Comparison of ENCODE assay signal across 8 mouse cellular contexts in the genomic region with DNA sequence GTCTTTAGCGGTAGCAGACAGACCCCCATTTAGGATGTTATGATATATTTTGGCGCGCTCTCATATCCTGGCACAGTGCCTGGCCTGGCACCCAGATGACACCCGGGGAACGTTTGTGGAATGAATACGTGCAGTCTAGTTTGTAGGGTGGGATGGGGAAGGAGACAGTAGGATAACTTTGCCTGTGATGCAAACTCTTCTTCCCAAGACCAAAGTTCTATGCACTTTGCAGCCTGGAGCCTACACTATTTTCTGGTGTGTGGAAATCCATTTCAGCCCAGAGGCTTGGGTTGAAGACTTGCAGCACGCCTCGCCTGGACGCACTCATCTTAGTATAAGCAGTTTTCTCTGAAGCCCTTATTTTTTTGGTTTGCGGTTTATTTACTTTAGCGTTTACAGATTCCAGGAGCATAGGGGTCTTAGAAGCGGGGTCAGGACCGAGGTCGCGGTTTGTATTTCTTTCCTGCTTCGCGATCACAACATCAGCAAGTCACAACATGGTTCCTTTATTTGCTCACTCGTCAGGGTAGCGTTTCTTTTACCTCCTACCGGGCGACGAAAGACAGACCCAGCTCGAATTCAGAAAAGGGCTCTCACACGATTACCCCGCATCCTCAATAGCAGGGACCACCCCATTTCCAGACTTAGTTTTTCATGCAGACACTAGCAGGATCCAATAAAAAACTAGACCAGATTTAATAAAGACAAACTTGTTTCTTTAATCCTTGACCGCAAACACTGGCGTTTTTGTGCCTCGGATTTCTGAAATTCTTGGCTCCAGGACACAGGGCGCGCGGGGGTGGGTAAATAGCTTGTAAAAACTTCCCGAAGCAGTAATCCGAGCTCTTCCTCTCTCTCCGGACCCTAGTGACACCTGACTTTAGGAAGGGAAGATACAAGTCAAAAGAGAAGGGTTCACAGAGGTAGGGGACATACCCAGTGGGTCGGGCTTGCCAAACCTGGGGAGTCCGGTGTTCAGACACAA. TPM values are rescaled to one million over a fixed set of nuclear protein-coding genes. Genes with fewer than 3 reads are reported as not detected.
DNase-seq lines count a peak whose midpoint lies in the region; ATAC-seq and TF ChIP-seq lines count a peak whose summit lies in the region.

No protein-coding gene starts in this region.

- H3K4me3 ChIP-seq in layer of hippocampus, adult 2 months: peak overlapping the region; percentile 90
- peak overlapping the region; percentile 78 for H3K4me3 ChIP-seq in embryonic facial prominence, embryonic 13.5 days

- peak overlapping the region; percentile 75 for H3K9ac ChIP-seq in embryonic facial prominence, embryonic 13.5 days

- no peaks in the 10 kb centered on the region for H3K36me3 ChIP-seq in embryonic facial prominence, embryonic 13.5 days

- no peaks in the 10 kb centered on the region for H3K9me3 ChIP-seq in embryonic facial prominence, embryonic 13.5 days

- no peak for DNase-seq in layer of hippocampus, adult 2 months (ENCODE audit: low spot score in 2 of 2)
- DNase-seq in layer of hippocampus, postnatal 25 days (ENCODE audit: extremely low spot score in 1 of 2, low spot score in 1 of 2): no peak
- peak; percentile 55 for DNase-seq in NIH3T3 (ENCODE audit: low read depth)
- DNase-seq in induced T-regulatory cell, adult 2 months (ENCODE audit: low read depth): peak; percentile 60
- peak; percentile 51 for DNase-seq in mesoderm, embryonic 11.5 days (ENCODE audit: low read depth, low spot score)
- no peak for DNase-seq in ovary, postnatal 14 days (ENCODE audit: low spot score)

- no peak for TF ChIP-seq CTCF in layer of hippocampus, adult 2 months (conservative IDR thresholded peaks at IDR 0.05)

- peak overlapping the region; percentile 80 for H3K4me2 ChIP-seq in embryonic facial prominence, embryonic 13.5 days

- H3K27me3 ChIP-seq in embryonic facial prominence, embryonic 13.5 days: no peaks in the 10 kb centered on the region

- 5% methylated on average over 36 of the region's 36 CpGs for WGBS in embryonic facial prominence, embryonic 13.5 days

- peaks cover 38% of the 10 kb centered on the region for H3K4me1 ChIP-seq in embryonic facial prominence, embryonic 13.5 days

- ATAC-seq in embryonic facial prominence, embryonic 13.5 days (ENCODE audit: insufficient number of reproducible peaks, insufficient read depth, low FRiP score, low TSS enrichment, low read depth): peak; percentile 18
- ATAC-seq in activated CD4-positive, CD25-positive, alpha-beta regulatory T cell, adult 4 months: no peak

- peak overlapping the region; percentile 21; the same call in 1 of the 2 replicates for H3K27ac ChIP-seq in layer of hippocampus, adult 2 months
- H3K27ac ChIP-seq in embryonic facial prominence, embryonic 13.5 days: peak overlapping the region; percentile 81

RNA-seq across cellular contexts. Expression of gene Itpr1, which starts 0.7 kb away (rescaled TPM):
- total RNA-seq in layer of hippocampus, adult 2 months (2021): 100 to 1,000 TPM; 317 to 337 TPM
- 100 to 1,000 TPM; 258 to 259 TPM for total RNA-seq in layer of hippocampus, postnatal 25 days (2021)
- 7.8 and 11.2 TPM in 2 replicates for polyA plus RNA-seq in embryonic facial prominence, embryonic 13.5 days (2015; fragmentation: Nextera tagmentation; extraction: Ambion mirVana)
- polyA plus RNA-seq in activated CD4-positive, CD25-positive, alpha-beta regulatory T cell, adult 4 months (2017; shearing (Covaris generic)): 10 to 100 TPM; 15.8 to 21.2 TPM

RNA-seq across cellular contexts. Expression of gene Sumf1, which starts 26.8 kb away (rescaled TPM):
- total RNA-seq in layer of hippocampus, adult 2 months (2021): 10 to 100 TPM; 20.6 to 21.9 TPM
- total RNA-seq in layer of hippocampus, postnatal 25 days (2021): 10 to 100 TPM; 18.0 to 19.1 TPM
- polyA plus RNA-seq in embryonic facial prominence, embryonic 13.5 days (2015; fragmentation: Nextera tagmentation; extraction: Ambion mirVana): 22.3 and 23.2 TPM in 2 replicates
- 1 to 10 TPM; 6.3 to 7.6 TPM for polyA plus RNA-seq in activated CD4-positive, CD25-positive, alpha-beta regulatory T cell, adult 4 months (2017; shearing (Covaris generic))

Comparison
In these comparisons a context has a peak if more than half of its experiments do, and no peak if none do; other contexts are left out.
1. DNase-seq: peak in NIH3T3 (single experiment), induced T-regulatory cell, adult 2 months (single experiment) and mesoderm, embryonic 11.5 days (single experiment); none in layer of hippocampus, adult 2 months (0 of 2), layer of hippocampus, postnatal 25 days (0 of 2) and ovary, postnatal 14 days (single experiment).